Mouse (Mus musculus) midbrain, postnatal 0 days (tissue): ENCODE results near the gene Igfbp7. TPM values are rescaled to one million over a fixed set of nuclear protein-coding genes. Genes with fewer than 3 reads are reported as not detected.

Source experiments
- ATAC-seq: fragments of 200-750 bp; cut with Nextera tagmentation; 2 replicates; pipeline ENCODE4 v1.8.0; 2017; ENCODE audit warnings: moderate number of reproducible peaks, mild to moderate bottlenecking, moderate TSS enrichment, moderate library complexity; ENCODE audit not compliant: low FRiP score
- DNase-seq: peaks from one replicate; pipeline ENCODE4 v3.0.0-alpha.2; 2015; ENCODE audit warnings: low spot score
- H3K27ac ChIP-seq: fragments of 300-500 bp; sonication (generic); 2 replicates; pipeline ENCODE4 v1.5.1; 2014; ENCODE audit warnings: low read depth, mild to moderate bottlenecking, low read length, mixed read lengths
- H3K27me3 ChIP-seq: fragments of 300-500 bp; sonication (generic); 2 replicates; pipeline ENCODE4 v1.6.1; 2014; ENCODE audit warnings: low read length, control low read depth, mixed read lengths; ENCODE audit not compliant: insufficient read depth
- H3K36me3 ChIP-seq: fragments of 300-500 bp; sonication (generic); 2 replicates; pipeline ENCODE4 v1.6.1; 2014; ENCODE audit warnings: low read length, control low read depth, mixed read lengths; ENCODE audit not compliant: insufficient read depth
- H3K4me1 ChIP-seq: fragments of 300-500 bp; sonication (generic); 2 replicates; pipeline ENCODE4 v1.6.1; 2014; ENCODE audit warnings: mild to moderate bottlenecking, control low read depth, antibody characterized with exemption, low read length, mixed read lengths; ENCODE audit not compliant: insufficient read depth
- H3K4me2 ChIP-seq: fragments of 300-500 bp; sonication (generic); 2 replicates; pipeline ENCODE4 v1.6.1; 2014; ENCODE audit warnings: low read depth, mild to moderate bottlenecking, low read length, mixed read lengths; ENCODE audit not compliant: poor library complexity, severe bottlenecking
- H3K4me3 ChIP-seq: fragments of 300-500 bp; sonication (generic); 2 replicates; pipeline ENCODE4 v1.5.1; 2014; ENCODE audit warnings: low read depth, mild to moderate bottlenecking, low read length, moderate library complexity
- H3K9ac ChIP-seq: fragments of 300-500 bp; sonication (generic); replicated peaks from 2 replicates; pipeline ENCODE4 v1.6.1; 2014; ENCODE audit warnings: mild to moderate bottlenecking, low read length, moderate library complexity, mixed read lengths; ENCODE audit not compliant: poor library complexity, severe bottlenecking
- H3K9me3 ChIP-seq: fragments of 300-500 bp; sonication (generic); 2 replicates; pipeline ENCODE4 v1.6.1; 2016; ENCODE audit warnings: low read length, control low read depth
- CTCF ChIP-seq: IDR thresholded peaks from 2 replicates; pipeline ENCODE4 v1.5.1; 2016; ENCODE audit warnings: antibody characterized with exemption, mild to moderate bottlenecking
- WGBS: fragments of 180-500 bp; shearing (Covaris S2); extraction: QIAGEN DNeasy Blood & Tissue Kit; methylation state at CpG from one replicate; pipeline ENCODE4 v1.1.7; 2014; 5-methylcytosine and 5-hydroxymethylcytosine counted together
- polyA plus RNA-seq: library from polyadenylated mRNA; unstranded; fragments of >200 nt; fragmentation: Nextera tagmentation; extraction: Ambion mirVana; gene quantifications from 2 replicates; pipeline ENCODE4 v1.2.1, GENCODE M21; 2015
- total RNA-seq: library from RNA; depleted of rRNA; stranded (reverse); fragments of >200 nt; gene quantifications from 2 replicates; pipeline ENCODE4 v1.2.3, GENCODE M21; 2014

Gene Igfbp7
- total and polyA plus RNA-seq, 2 experiments from 2014 or later, result 44.6 to 77.3 TPM

- no peaks in the 10 kb centered on the region for H3K27me3 ChIP-seq
- 86% methylated on average over 10 of the region's 10 CpGs for WGBS
- TF ChIP-seq CTCF, result no peak
- no peaks in the 10 kb centered on the region for H3K4me1 ChIP-seq
- no peak for DNase-seq
- no peak for ATAC-seq
- H3K4me2 ChIP-seq, result no peak overlapping the region
- no peak overlapping the region for H3K4me3 ChIP-seq
- no peaks in the 10 kb centered on the region for H3K36me3 ChIP-seq
- H3K9ac ChIP-seq, result no peak overlapping the region
- no peaks in the 10 kb centered on the region for H3K9me3 ChIP-seq
- no peak overlapping the region for H3K27ac ChIP-seq
Observed at GRCm38 (mm10) chr5:77393094-77393619, 14.7 kb downstream of the Igfbp7 start.

- H3K9ac ChIP-seq, result no peak overlapping the region
- no peak overlapping the region for H3K27ac ChIP-seq
- TF ChIP-seq CTCF, result no peak
- H3K36me3 ChIP-seq, result no peaks in the 10 kb centered on the region
- DNase-seq (no peak), ATAC-seq (no peak)
- H3K4me3 ChIP-seq, result no peak overlapping the region
- H3K4me1 ChIP-seq, result peaks cover 5% of the 10 kb centered on the region; the same call in 1 of the 2 replicates
- no peak overlapping the region for H3K4me2 ChIP-seq
- 89% methylated on average over 2 of the region's 2 CpGs for WGBS
- no peaks in the 10 kb centered on the region for H3K27me3 ChIP-seq
- H3K9me3 ChIP-seq, result no peaks in the 10 kb centered on the region
Observed at GRCm38 (mm10) chr5:77390272-77390671, 17.6 kb downstream of the Igfbp7 start.

- no peak for ATAC-seq
- no peaks in the 10 kb centered on the region for H3K36me3 ChIP-seq
- H3K4me3 ChIP-seq, result no peak overlapping the region
- no peaks in the 10 kb centered on the region for H3K9me3 ChIP-seq
- WGBS, result 93% methylated on average over 6 of the region's 6 CpGs
- TF ChIP-seq CTCF, result no peak
- DNase-seq, result no peak
- H3K4me1 ChIP-seq, result peaks cover 5% of the 10 kb centered on the region; the same call in 1 of the 2 replicates
- no peak overlapping the region for H3K27ac ChIP-seq
- no peak overlapping the region for H3K4me2 ChIP-seq
- H3K9ac ChIP-seq, result no peak overlapping the region
- no peaks in the 10 kb centered on the region for H3K27me3 ChIP-seq
Observed at GRCm38 (mm10) chr5:77388359-77388758, 19.5 kb downstream of the Igfbp7 start.

- Histone ChIP-seq H3K4me3 (no peak overlapping the region), H3K4me1 (peaks cover 5% of the 10 kb centered on the region; the same call in 1 of the 2 replicates), H3K4me2 (no peak overlapping the region), H3K9me3 (no peaks in the 10 kb centered on the region), H3K9ac (no peak overlapping the region), H3K27me3 (no peaks in the 10 kb centered on the region), H3K36me3 (no peaks in the 10 kb centered on the region), H3K27ac (no peak overlapping the region)
- ATAC-seq, result no peak
- no peak for TF ChIP-seq CTCF
- WGBS, result 89% methylated on average over 8 of the region's 8 CpGs
- no peak for DNase-seq
Observed at GRCm38 (mm10) chr5:77387414-77387704, 20.5 kb downstream of the Igfbp7 start.

- Histone ChIP-seq H3K4me1 (peaks cover 5% of the 10 kb centered on the region; the same call in 1 of the 2 replicates), H3K27me3 (no peaks in the 10 kb centered on the region), H3K27ac (no peak overlapping the region), H3K36me3 (no peaks in the 10 kb centered on the region), H3K4me2 (no peak overlapping the region), H3K9me3 (no peaks in the 10 kb centered on the region), H3K4me3 (no peak overlapping the region), H3K9ac (no peak overlapping the region)
- ATAC-seq (no peak), DNase-seq (no peak)
- TF ChIP-seq CTCF, result no peak
- WGBS, result 75% methylated on average over 10 of the region's 10 CpGs
Observed at GRCm38 (mm10) chr5:77386596-77387413, 21.0 kb downstream of the Igfbp7 start.

- H3K27me3 ChIP-seq, result no peaks in the 10 kb centered on the region
- WGBS, result 67% methylated on average over 6 of the region's 6 CpGs
- no peak for DNase-seq
- no peaks in the 10 kb centered on the region for H3K9me3 ChIP-seq
- H3K36me3 ChIP-seq, result no peaks in the 10 kb centered on the region
- peaks cover 5% of the 10 kb centered on the region; the same call in 1 of the 2 replicates for H3K4me1 ChIP-seq
- TF ChIP-seq CTCF, result no peak
- no peak overlapping the region for H3K4me2 ChIP-seq
- H3K27ac ChIP-seq, result no peak overlapping the region
- no peak overlapping the region for H3K4me3 ChIP-seq
- H3K9ac ChIP-seq, result no peak overlapping the region
- no peak for ATAC-seq
Observed at GRCm38 (mm10) chr5:77385900-77386595, 21.8 kb downstream of the Igfbp7 start.
